Mouse (Mus musculus) limb, embryonic 12.5 days (tissue): ENCODE measurements around the gene Gm15013. TPM values are rescaled to one million over a fixed set of nuclear protein-coding genes. Genes with fewer than 3 reads are reported as not detected.

Experiments used
- polyA plus RNA-seq: library from polyadenylated mRNA; unstranded; fragments of >200 nt; fragmentation: Nextera tagmentation; extraction: Ambion mirVana; gene quantifications from 2 replicates; pipeline ENCODE4 v1.2.1, GENCODE M21; 2016

Gene Gm15013
- polyA plus RNA-seq, 1 experiment from 2014 or later: 0.36 TPM

Other genes with a start within 250 kb of the Gm15013 start
- 1.3 and 1.4 TPM in 2 replicates for gene D330045A20Rik, start 234.1 kb downstream of the Gm15013 start, polyA plus RNA-seq
- 5.5 and 5.7 TPM in 2 replicates for gene Rnf128, start 151.2 kb downstream of the Gm15013 start, polyA plus RNA-seq
- 2.1 and 2.3 TPM in 2 replicates for gene Tbc1d8b, start 29.5 kb downstream of the Gm15013 start, polyA plus RNA-seq
- gene Ripply1, start 67.9 kb upstream of the Gm15013 start, polyA plus RNA-seq: not detected in 2 replicates
- 1.0 TPM in 1 of 2 replicates, not detected in the other for gene Cldn2, start 86.3 kb upstream of the Gm15013 start, polyA plus RNA-seq
- 13.2 and 14.5 TPM in 2 replicates for gene Morc4, start 157.2 kb upstream of the Gm15013 start, polyA plus RNA-seq